Mouse (Mus musculus) forebrain, embryonic 10.5 days (tissue): Measurements from ENCODE around the gene Hnrnpd. TPM values are rescaled to one million over a fixed set of nuclear protein-coding genes. Genes with fewer than 3 reads are reported as not detected.

Source experiments
- DNase-seq: peaks from one replicate; pipeline ENCODE4 v3.0.0-alpha.2; 2017; ENCODE audit warnings: low spot score; ENCODE audit errors: extremely low spot score
- H3K27ac ChIP-seq: fragments of 300-500 bp; sonication (generic); 2 replicates; pipeline ENCODE4 v1.5.1; 2016; ENCODE audit warnings: mild to moderate bottlenecking
- H3K27me3 ChIP-seq: fragments of 300-500 bp; sonication (generic); 2 replicates; pipeline ENCODE4 v1.6.1; 2016; ENCODE audit warnings: mild to moderate bottlenecking; ENCODE audit not compliant: poor library complexity, severe bottlenecking
- H3K36me3 ChIP-seq: fragments of 300-500 bp; sonication (generic); replicated peaks from 2 replicates; pipeline ENCODE4 v1.6.1; 2016; ENCODE audit warnings: mild to moderate bottlenecking, moderate library complexity
- H3K4me1 ChIP-seq: fragments of 300-500 bp; sonication (generic); 2 replicates; pipeline ENCODE4 v1.6.1; 2016
- H3K4me3 ChIP-seq: fragments of 300-500 bp; sonication (generic); 2 replicates; pipeline ENCODE4 v1.5.1; 2016; ENCODE audit warnings: mild to moderate bottlenecking, moderate library complexity
- H3K9me3 ChIP-seq: fragments of 300-500 bp; sonication (generic); 2 replicates; pipeline ENCODE4 v1.6.1; 2016; ENCODE audit warnings: mild to moderate bottlenecking, moderate library complexity
- WGBS: fragments of 180-500 bp; shearing (Covaris S2); methylation state at CpG from one replicate; pipeline ENCODE4 v1.1.7; 2016; 5-methylcytosine and 5-hydroxymethylcytosine counted together
- polyA plus RNA-seq: library from polyadenylated mRNA; unstranded; fragments of >200 nt; fragmentation: Nextera tagmentation; extraction: Ambion mirVana; gene quantifications from 2 replicates; pipeline ENCODE4 v1.2.1, GENCODE M21; 2016

Gene Hnrnpd
- polyA plus RNA-seq, 1 experiment from 2014 or later, result 200 TPM

GRCm38 (mm10) chr5:99952513-99952912 lies 26.2 kb downstream of the Hnrnpd start:
- no peak for DNase-seq
- no peaks in the 10 kb centered on the region for H3K27me3 ChIP-seq
- no peak overlapping the region for H3K27ac ChIP-seq
- 90% methylated on average over 5 of the region's 5 CpGs for WGBS
- H3K36me3 ChIP-seq, result peaks cover 37% of the 10 kb centered on the region
- H3K4me3 ChIP-seq, result no peak overlapping the region
- H3K9me3 ChIP-seq, result no peaks in the 10 kb centered on the region
- peaks cover 27% of the 10 kb centered on the region for H3K4me1 ChIP-seq

GRCm38 (mm10) chr5:99941776-99942502 lies 36.8 kb downstream of the Hnrnpd start:
- peaks cover 23% of the 10 kb centered on the region for H3K9me3 ChIP-seq
- WGBS, result 56% methylated on average over 10 of the region's 10 CpGs
- no peak for DNase-seq
- H3K4me3 ChIP-seq, result no peak overlapping the region
- no peaks in the 10 kb centered on the region for H3K27me3 ChIP-seq
- H3K4me1 ChIP-seq, result peaks cover 10% of the 10 kb centered on the region
- no peak overlapping the region for H3K27ac ChIP-seq
- H3K36me3 ChIP-seq, result peaks cover 24% of the 10 kb centered on the region

GRCm38 (mm10) chr5:99941273-99941672 lies 37.5 kb downstream of the Hnrnpd start:
- WGBS, result 87% methylated on average over 10 of the region's 10 CpGs
- Histone ChIP-seq H3K4me1 (peaks cover 10% of the 10 kb centered on the region), H3K36me3 (peaks cover 22% of the 10 kb centered on the region), H3K27ac (no peak overlapping the region), H3K9me3 (peaks cover 23% of the 10 kb centered on the region), H3K4me3 (no peak overlapping the region), H3K27me3 (no peaks in the 10 kb centered on the region)
- DNase-seq, result no peak

GRCm38 (mm10) chr5:99939440-99939839 lies 39.3 kb downstream of the Hnrnpd start:
- Histone ChIP-seq H3K9me3 (peaks cover 9% of the 10 kb centered on the region), H3K27me3 (no peaks in the 10 kb centered on the region), H3K4me1 (peaks cover 10% of the 10 kb centered on the region), H3K27ac (no peak overlapping the region), H3K4me3 (no peak overlapping the region), H3K36me3 (peaks cover 5% of the 10 kb centered on the region)
- WGBS, result 84% methylated on average over 3 of the region's 3 CpGs
- no peak for DNase-seq

- 86% methylated on average over 6 of the region's 6 CpGs for WGBS
- Histone ChIP-seq H3K4me1 (no peaks in the 10 kb centered on the region), H3K27ac (no peak overlapping the region), H3K4me3 (no peak overlapping the region), H3K36me3 (no peaks in the 10 kb centered on the region), H3K9me3 (no peaks in the 10 kb centered on the region), H3K27me3 (no peaks in the 10 kb centered on the region)
- no peak for DNase-seq
These were observed 46.8 kb downstream of the Hnrnpd start for GRCm38 (mm10) chr5:99931910-99932309.

- Histone ChIP-seq H3K4me3 (no peak overlapping the region), H3K9me3 (no peaks in the 10 kb centered on the region)
- WGBS, result 44% methylated on average over 4 of the region's 4 CpGs
These were observed 50.8 kb downstream of the Hnrnpd start for GRCm38 (mm10) chr5:99927951-99928350.

GRCm38 (mm10) chr5:99922033-99922432 lies 56.7 kb downstream of the Hnrnpd start:
- no peak for DNase-seq
- WGBS, result 84% methylated on average over 8 of the region's 8 CpGs
- Histone ChIP-seq H3K27me3 (no peaks in the 10 kb centered on the region), H3K4me1 (no peaks in the 10 kb centered on the region), H3K36me3 (no peaks in the 10 kb centered on the region), H3K4me3 (no peak overlapping the region), H3K27ac (no peak overlapping the region), H3K9me3 (no peaks in the 10 kb centered on the region)

More at GRCm38 (mm10) chr5:99927951-99928350, 50.8 kb downstream of the Hnrnpd start:
- Histone ChIP-seq H3K27me3 (no peaks in the 10 kb centered on the region), H3K4me1 (no peaks in the 10 kb centered on the region), H3K36me3 (no peaks in the 10 kb centered on the region), H3K27ac (no peak overlapping the region)
- DNase-seq, result peak; percentile 30

GRCm38 (mm10) chr5:99915494-99915893 lies 63.2 kb downstream of the Hnrnpd start:
- H3K9me3 ChIP-seq, result no peaks in the 10 kb centered on the region
- 0 out of 2 replicates have a peak, but pooled peaks cover 4% of the 10 kb centered on the region for H3K4me1 ChIP-seq
- WGBS, result 53% methylated on average over 7 of the region's 7 CpGs
- H3K4me3 ChIP-seq, result no peak overlapping the region
- no peak overlapping the region for H3K27ac ChIP-seq
- no peak for DNase-seq
- no peaks in the 10 kb centered on the region for H3K36me3 ChIP-seq
- peaks cover 4% of the 10 kb centered on the region; the same call in 1 of the 2 replicates for H3K27me3 ChIP-seq

GRCm38 (mm10) chr5:99906181-99906956 lies 72.4 kb downstream of the Hnrnpd start, which contains the start of gene Vamp9:
TSS of gene Vamp9 (plus strand) at chr5:99906254.
- Histone ChIP-seq H3K4me1 (peaks cover 9% of the 10 kb centered on the region; the same call in 1 of the 2 replicates), H3K4me3 (peak within 1 kb of the TSS; percentile 70), H3K36me3 (no peaks in the 10 kb centered on the region), H3K9me3 (no peaks in the 10 kb centered on the region), H3K27me3 (no peaks in the 10 kb centered on the region), H3K27ac (peak within 1 kb of the TSS; percentile 96)
- peak; percentile 95 for DNase-seq
- 7% methylated on average over 49 of the region's 49 CpGs for WGBS

Other genes starting within 250 kb of the Hnrnpd start
- 8.4 and 9.5 TPM in 2 replicates for gene Rasgef1b, start 249.9 kb downstream of the Hnrnpd start, polyA plus RNA-seq
- gene Vamp9, start 72.7 kb downstream of the Hnrnpd start, polyA plus RNA-seq, result 0.25 and 0.30 TPM in 2 replicates
- 1.7 and 2.2 TPM in 2 replicates for gene 4930524J08Rik, start 123 bp upstream of the Hnrnpd start, polyA plus RNA-seq
- gene Hnrnpdl, start 60.7 kb upstream of the Hnrnpd start, polyA plus RNA-seq, result 246 and 247 TPM in 2 replicates
- gene Enoph1, start 61.0 kb upstream of the Hnrnpd start, polyA plus RNA-seq, result 62.8 and 66.9 TPM in 2 replicates
- gene Tmem150c, start 180.9 kb upstream of the Hnrnpd start, polyA plus RNA-seq, result 2.2 and 2.3 TPM in 2 replicates